Mouse (Mus musculus): Measurements from ENCODE around the gene Eya4. TPM values are rescaled to one million over a fixed set of nuclear protein-coding genes. Genes with fewer than 3 reads are reported as not detected.

Eya4 gene
- polyA plus RNA-seq, 1 experiment from 2014 or later = 1.1 TPM

DNA sequence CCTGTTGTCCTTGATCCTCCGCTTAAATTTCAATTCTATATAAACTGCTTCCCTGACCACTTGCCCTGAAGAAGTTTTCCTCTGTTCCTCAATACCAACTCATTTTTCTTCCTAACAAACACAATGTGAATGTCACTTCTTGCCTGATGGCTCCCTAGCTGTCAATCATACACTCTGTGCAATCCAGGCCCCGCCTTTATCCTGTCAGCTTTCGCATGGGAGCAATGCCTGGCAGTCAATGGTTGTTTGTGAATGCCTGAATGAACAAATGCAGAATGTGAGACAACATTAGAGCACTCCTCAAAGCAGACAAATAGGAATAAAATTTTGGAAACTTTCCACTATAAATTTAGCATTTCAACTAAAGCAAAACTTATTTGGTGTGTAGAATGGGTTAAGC is 104.1 kb downstream of the Eya4 start:
- H3K9ac ChIP-seq (ENCODE audit: low read length) = no peak overlapping the region
- no peaks in the 10 kb centered on the region for H3K27me3 ChIP-seq (ENCODE audit: control insufficient read depth, insufficient read depth, low read length)
- no peak overlapping the region for H3K27ac ChIP-seq (ENCODE audit: low read length)
- no peak for ATAC-seq (replicated peaks; ENCODE audit: extremely low read depth, insufficient read depth, low FRiP score)
- 77% methylated on average over 3 of the region's 3 CpGs for WGBS
- H3K4me3 ChIP-seq (ENCODE audit: low read length) = no peak overlapping the region
- no peaks in the 10 kb centered on the region for H3K4me1 ChIP-seq (ENCODE audit: control insufficient read depth, insufficient read depth, low read length)
- no peaks in the 10 kb centered on the region for H3K9me3 ChIP-seq (replicated peaks; ENCODE audit: control insufficient read depth, low read length)
- no peak overlapping the region for H3K4me2 ChIP-seq (ENCODE audit: low read depth, low read length)
- no peaks in the 10 kb centered on the region for H3K36me3 ChIP-seq (ENCODE audit: control insufficient read depth, insufficient read depth)

DNA sequence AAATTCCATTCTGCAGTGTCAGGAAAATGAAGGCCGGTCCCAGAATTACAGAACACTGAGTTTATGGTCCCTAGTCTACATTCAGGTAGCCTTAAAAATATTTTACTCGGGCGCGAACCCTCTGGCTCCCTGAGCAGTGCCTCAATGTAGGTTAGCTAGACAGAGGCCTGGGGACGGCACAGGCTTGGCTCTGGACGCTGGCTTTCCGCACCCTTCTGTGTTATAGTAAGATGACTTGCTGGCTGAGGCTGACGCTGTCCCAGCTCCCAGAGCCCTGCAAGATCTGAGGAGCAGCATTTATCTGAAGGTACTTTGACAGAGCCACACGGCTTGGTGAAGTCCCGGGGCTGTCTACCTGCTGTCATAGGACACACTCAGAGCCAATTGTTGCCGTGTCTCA is 113.7 kb downstream of the Eya4 start:
- H3K9me3 ChIP-seq (replicated peaks; ENCODE audit: control insufficient read depth, low read length) = no peaks in the 10 kb centered on the region

DNA sequence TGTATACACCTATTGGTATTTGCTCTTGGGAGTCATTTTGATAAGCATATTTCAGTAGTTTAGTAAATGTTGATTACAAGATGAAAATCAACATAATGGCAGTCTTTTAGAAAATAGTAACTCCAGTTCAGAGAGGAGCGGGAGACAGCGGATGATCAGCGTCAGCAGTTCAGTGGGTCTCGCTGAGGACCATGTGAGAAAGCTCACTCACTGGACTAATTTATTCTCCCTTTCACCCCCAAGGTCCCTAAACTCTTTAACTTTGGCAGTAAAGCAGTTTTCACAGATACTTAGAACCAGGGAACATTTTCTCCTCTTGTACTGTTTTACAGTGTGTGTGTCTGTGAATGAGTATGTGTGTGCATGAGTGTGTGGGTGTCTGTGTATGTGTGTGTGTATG is 115.2 kb downstream of the Eya4 start:
- no peaks in the 10 kb centered on the region for H3K9me3 ChIP-seq (replicated peaks; ENCODE audit: control insufficient read depth, low read length)
- no peak overlapping the region for H3K27ac ChIP-seq (ENCODE audit: low read length)
- H3K4me1 ChIP-seq (ENCODE audit: control insufficient read depth, insufficient read depth, low read length) = no peaks in the 10 kb centered on the region
- H3K27me3 ChIP-seq (ENCODE audit: control insufficient read depth, insufficient read depth, low read length) = no peaks in the 10 kb centered on the region
- no peak for ATAC-seq (replicated peaks; ENCODE audit: extremely low read depth, insufficient read depth, low FRiP score)
- no peak overlapping the region for H3K4me3 ChIP-seq (ENCODE audit: low read length)
- no peak overlapping the region for H3K9ac ChIP-seq (ENCODE audit: low read length)
- H3K36me3 ChIP-seq (ENCODE audit: control insufficient read depth, insufficient read depth) = no peaks in the 10 kb centered on the region
- WGBS = 89% methylated on average over 4 of the region's 4 CpGs
- H3K4me2 ChIP-seq (ENCODE audit: low read depth, low read length) = no peak overlapping the region

More for the DNA sequence above, 113.7 kb downstream of the Eya4 start:
- no peaks in the 10 kb centered on the region for H3K27me3 ChIP-seq (ENCODE audit: control insufficient read depth, insufficient read depth, low read length)
- ATAC-seq (replicated peaks; ENCODE audit: extremely low read depth, insufficient read depth, low FRiP score) = no peak
- H3K36me3 ChIP-seq (ENCODE audit: control insufficient read depth, insufficient read depth) = no peaks in the 10 kb centered on the region
- no peak overlapping the region for H3K9ac ChIP-seq (ENCODE audit: low read length)
- H3K4me3 ChIP-seq (ENCODE audit: low read length) = no peak overlapping the region
- H3K27ac ChIP-seq (ENCODE audit: low read length) = no peak overlapping the region
- no peaks in the 10 kb centered on the region for H3K4me1 ChIP-seq (ENCODE audit: control insufficient read depth, insufficient read depth, low read length)
- WGBS = 46% methylated on average over 11 of the region's 11 CpGs
- no peak overlapping the region for H3K4me2 ChIP-seq (ENCODE audit: low read depth, low read length)

DNA sequence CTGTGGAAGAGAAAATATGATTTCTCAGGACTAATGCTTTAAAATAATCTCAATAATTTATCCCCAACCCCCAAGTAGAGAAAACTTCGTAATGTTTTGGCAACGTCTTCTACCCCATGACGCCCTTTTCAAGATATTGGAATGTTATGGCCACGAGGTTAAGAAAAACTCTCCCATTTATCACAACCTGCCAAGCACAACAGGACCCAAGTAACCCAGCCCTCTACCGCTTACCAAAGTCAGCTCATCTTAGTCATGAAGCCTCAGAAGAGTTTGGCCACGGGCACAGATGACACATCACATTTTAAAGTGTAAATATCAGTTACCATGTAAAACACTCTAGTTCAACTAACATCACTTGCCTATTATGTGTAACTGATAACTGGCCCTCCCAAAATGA is 117.2 kb downstream of the Eya4 start:
- Histone ChIP-seq H3K9me3 (replicated peaks; ENCODE audit: control insufficient read depth, low read length) (no peaks in the 10 kb centered on the region), H3K9ac (ENCODE audit: low read length) (no peak overlapping the region), H3K4me2 (ENCODE audit: low read depth, low read length) (no peak overlapping the region), H3K4me3 (ENCODE audit: low read length) (no peak overlapping the region), H3K27me3 (ENCODE audit: control insufficient read depth, insufficient read depth, low read length) (no peaks in the 10 kb centered on the region), H3K4me1 (ENCODE audit: control insufficient read depth, insufficient read depth, low read length) (no peaks in the 10 kb centered on the region), H3K27ac (ENCODE audit: low read length) (no peak overlapping the region), H3K36me3 (ENCODE audit: control insufficient read depth, insufficient read depth) (no peaks in the 10 kb centered on the region)
- 58% methylated on average over 6 of the region's 6 CpGs for WGBS
- no peak for ATAC-seq (replicated peaks; ENCODE audit: extremely low read depth, insufficient read depth, low FRiP score)

DNA sequence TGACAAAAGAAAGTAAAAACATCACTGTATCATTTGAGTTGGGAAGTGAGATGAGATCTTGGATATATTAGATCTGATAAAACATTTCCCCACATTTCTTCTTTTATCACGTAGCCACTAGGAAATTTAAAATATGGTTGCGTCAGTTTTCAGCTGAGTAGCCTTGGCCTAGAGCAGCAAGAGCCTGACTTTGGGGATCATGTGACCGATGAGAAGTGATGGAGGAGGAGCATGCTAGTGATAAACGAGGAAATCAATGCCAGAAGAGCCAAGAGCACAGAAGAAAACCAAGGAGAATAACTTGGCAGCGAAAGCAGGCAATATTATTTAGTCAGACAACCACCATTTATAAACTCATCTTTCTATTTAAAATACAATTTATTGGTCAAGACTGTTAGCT is 119.7 kb downstream of the Eya4 start:
- no peak overlapping the region for H3K4me2 ChIP-seq (ENCODE audit: low read depth, low read length)
- WGBS = 71% methylated on average over 5 of the region's 5 CpGs
- H3K4me3 ChIP-seq (ENCODE audit: low read length) = no peak overlapping the region
- no peaks in the 10 kb centered on the region for H3K27me3 ChIP-seq (ENCODE audit: control insufficient read depth, insufficient read depth, low read length)
- H3K9me3 ChIP-seq (replicated peaks; ENCODE audit: control insufficient read depth, low read length) = no peaks in the 10 kb centered on the region
- H3K36me3 ChIP-seq (ENCODE audit: control insufficient read depth, insufficient read depth) = no peaks in the 10 kb centered on the region
- ATAC-seq (replicated peaks; ENCODE audit: extremely low read depth, insufficient read depth, low FRiP score) = no peak
- H3K9ac ChIP-seq (ENCODE audit: low read length) = no peak overlapping the region
- H3K4me1 ChIP-seq (ENCODE audit: control insufficient read depth, insufficient read depth, low read length) = no peaks in the 10 kb centered on the region
- no peak overlapping the region for H3K27ac ChIP-seq (ENCODE audit: low read length)

DNA sequence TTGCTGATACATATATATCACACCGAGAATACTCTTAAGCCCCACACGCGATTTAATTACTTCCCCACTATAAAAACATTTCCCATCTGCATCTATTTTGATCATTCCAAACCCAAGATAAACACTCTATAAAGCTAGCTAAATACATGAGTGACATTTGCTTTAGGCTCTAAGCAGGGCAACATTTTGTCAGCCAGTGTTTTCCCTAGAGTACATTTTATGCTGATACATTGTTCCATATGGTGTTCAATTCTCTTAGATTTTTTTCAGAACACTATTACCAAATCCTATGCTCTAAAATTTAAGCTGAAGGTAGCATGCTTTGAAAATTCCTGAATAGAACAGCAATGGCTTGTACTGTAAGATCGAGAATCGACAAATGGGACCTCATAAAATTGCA is 127.2 kb downstream of the Eya4 start:
- H3K9me3 ChIP-seq (replicated peaks; ENCODE audit: control insufficient read depth, low read length) = no peaks in the 10 kb centered on the region
- no peak overlapping the region for H3K27ac ChIP-seq (ENCODE audit: low read length)
- H3K36me3 ChIP-seq (ENCODE audit: control insufficient read depth, insufficient read depth) = no peaks in the 10 kb centered on the region
- 82% methylated on average over 5 of the region's 5 CpGs for WGBS
- no peak for ATAC-seq (replicated peaks; ENCODE audit: extremely low read depth, insufficient read depth, low FRiP score)
- H3K4me1 ChIP-seq (ENCODE audit: control insufficient read depth, insufficient read depth, low read length) = no peaks in the 10 kb centered on the region
- no peaks in the 10 kb centered on the region for H3K27me3 ChIP-seq (ENCODE audit: control insufficient read depth, insufficient read depth, low read length)
- H3K4me2 ChIP-seq (ENCODE audit: low read depth, low read length) = no peak overlapping the region
- no peak overlapping the region for H3K4me3 ChIP-seq (ENCODE audit: low read length)
- H3K9ac ChIP-seq (ENCODE audit: low read length) = no peak overlapping the region

DNA sequence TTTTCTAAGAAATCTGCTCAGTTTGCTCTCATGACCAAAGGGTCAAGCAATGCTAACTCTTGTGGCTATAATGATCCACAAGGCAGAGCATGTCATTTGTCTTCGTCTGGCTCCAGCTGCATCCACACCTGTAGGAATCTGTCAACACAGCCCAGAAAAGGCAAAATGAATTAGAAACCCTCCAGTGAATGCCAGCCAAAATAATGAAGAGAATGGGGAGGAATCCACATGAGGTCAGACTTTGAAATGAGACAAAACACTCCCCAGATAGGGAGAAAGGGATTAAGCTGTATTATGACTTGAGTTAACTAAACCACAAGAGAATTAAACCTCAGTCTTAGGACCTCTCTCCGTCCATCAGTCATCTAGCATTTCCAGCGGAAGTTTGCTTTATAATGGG is 130.2 kb downstream of the Eya4 start:
- Histone ChIP-seq H3K27ac (ENCODE audit: low read length) (no peak overlapping the region), H3K4me1 (ENCODE audit: control insufficient read depth, insufficient read depth, low read length) (no peaks in the 10 kb centered on the region), H3K27me3 (ENCODE audit: control insufficient read depth, insufficient read depth, low read length) (no peaks in the 10 kb centered on the region), H3K9me3 (replicated peaks; ENCODE audit: control insufficient read depth, low read length) (no peaks in the 10 kb centered on the region), H3K4me2 (ENCODE audit: low read depth, low read length) (no peak overlapping the region), H3K4me3 (ENCODE audit: low read length) (no peak overlapping the region), H3K9ac (ENCODE audit: low read length) (no peak overlapping the region), H3K36me3 (ENCODE audit: control insufficient read depth, insufficient read depth) (no peaks in the 10 kb centered on the region)
- no peak for ATAC-seq (replicated peaks; ENCODE audit: extremely low read depth, insufficient read depth, low FRiP score)
- WGBS = 63% methylated on average over 3 of the region's 3 CpGs

DNA sequence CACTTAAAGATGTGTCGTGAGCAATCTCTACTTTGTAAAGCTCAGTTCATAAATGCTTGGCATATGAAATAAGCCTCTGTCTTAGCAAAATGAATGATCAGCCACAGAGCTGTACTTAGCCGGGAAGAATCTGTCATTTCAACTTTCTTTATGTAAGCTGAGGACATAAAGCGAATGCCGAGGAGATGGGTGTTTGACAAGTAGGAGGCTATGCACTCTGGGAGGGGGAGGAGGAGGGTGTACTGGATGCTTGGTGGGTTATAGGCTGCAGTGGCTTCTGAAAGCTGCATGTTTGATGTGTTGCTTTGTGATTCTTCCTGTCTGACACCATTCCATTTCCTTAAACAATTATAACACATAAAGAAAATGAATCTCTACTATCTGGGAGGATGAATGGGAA is 133.8 kb downstream of the Eya4 start:
- Histone ChIP-seq H3K9me3 (replicated peaks; ENCODE audit: control insufficient read depth, low read length) (no peaks in the 10 kb centered on the region), H3K27me3 (ENCODE audit: control insufficient read depth, insufficient read depth, low read length) (no peaks in the 10 kb centered on the region), H3K4me1 (ENCODE audit: control insufficient read depth, insufficient read depth, low read length) (no peaks in the 10 kb centered on the region), H3K9ac (ENCODE audit: low read length) (no peak overlapping the region), H3K36me3 (ENCODE audit: control insufficient read depth, insufficient read depth) (no peaks in the 10 kb centered on the region), H3K4me3 (ENCODE audit: low read length) (no peak overlapping the region), H3K4me2 (ENCODE audit: low read depth, low read length) (no peak overlapping the region), H3K27ac (ENCODE audit: low read length) (no peak overlapping the region)
- 67% methylated on average over 4 of the region's 4 CpGs for WGBS
- ATAC-seq (replicated peaks; ENCODE audit: extremely low read depth, insufficient read depth, low FRiP score) = no peak

DNA sequence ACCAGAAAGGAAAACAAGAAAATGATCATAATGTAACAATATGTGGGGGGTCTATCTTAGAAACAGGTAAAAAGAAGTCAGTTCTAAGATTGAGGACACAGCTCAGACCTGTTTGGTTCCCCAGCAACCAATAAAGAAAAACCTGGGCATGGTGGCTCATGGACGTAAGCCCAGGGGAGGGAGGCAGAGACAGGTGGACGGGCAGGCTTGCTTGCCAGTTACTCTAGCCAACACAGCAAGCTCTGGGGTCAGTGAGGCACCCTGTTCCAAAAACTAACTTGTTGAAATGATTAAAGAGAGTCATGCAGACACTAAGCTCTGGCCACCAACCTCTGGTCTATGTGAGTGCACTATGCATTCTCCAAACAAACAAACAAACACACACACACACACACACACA is 139.2 kb downstream of the Eya4 start:
- Histone ChIP-seq H3K9ac (ENCODE audit: low read length) (no peak overlapping the region), H3K4me2 (ENCODE audit: low read depth, low read length) (no peak overlapping the region), H3K4me3 (ENCODE audit: low read length) (no peak overlapping the region), H3K27ac (ENCODE audit: low read length) (no peak overlapping the region), H3K36me3 (ENCODE audit: control insufficient read depth, insufficient read depth) (no peaks in the 10 kb centered on the region), H3K27me3 (ENCODE audit: control insufficient read depth, insufficient read depth, low read length) (no peaks in the 10 kb centered on the region), H3K4me1 (ENCODE audit: control insufficient read depth, insufficient read depth, low read length) (no peaks in the 10 kb centered on the region), H3K9me3 (replicated peaks; ENCODE audit: control insufficient read depth, low read length) (no peaks in the 10 kb centered on the region)
- no peak for ATAC-seq (replicated peaks; ENCODE audit: extremely low read depth, insufficient read depth, low FRiP score)
- WGBS = 89% methylated on average over 2 of the region's 2 CpGs

DNA sequence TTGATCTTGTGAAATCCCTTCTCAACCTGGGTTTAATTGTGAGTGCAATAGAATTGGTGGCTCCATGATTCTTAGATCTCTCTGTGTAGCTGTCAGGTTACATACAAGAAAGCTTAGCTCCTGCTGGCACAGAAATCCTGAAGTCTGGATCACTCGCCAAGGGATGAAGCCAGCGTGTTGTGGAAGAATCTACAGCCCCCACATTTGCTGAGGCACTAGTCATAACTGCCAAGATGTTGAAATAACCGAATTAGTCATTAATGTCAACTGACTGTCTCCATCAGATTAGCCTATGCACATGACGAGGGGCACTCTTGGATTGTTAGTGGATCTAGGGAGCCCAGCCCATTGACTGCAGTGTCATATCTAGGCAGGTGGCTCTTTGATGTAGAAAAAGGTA is 146.7 kb downstream of the Eya4 start:
- no peak overlapping the region for H3K9ac ChIP-seq (ENCODE audit: low read length)
- H3K4me3 ChIP-seq (ENCODE audit: low read length) = no peak overlapping the region

More for the DNA sequence above, 146.7 kb downstream of the Eya4 start:
- WGBS = 56% methylated on average over 4 of the region's 4 CpGs
- H3K4me2 ChIP-seq (ENCODE audit: low read depth, low read length) = no peak overlapping the region
- H3K27me3 ChIP-seq (ENCODE audit: control insufficient read depth, insufficient read depth, low read length) = no peaks in the 10 kb centered on the region
- ATAC-seq (replicated peaks; ENCODE audit: extremely low read depth, insufficient read depth, low FRiP score) = no peak
- H3K36me3 ChIP-seq (ENCODE audit: control insufficient read depth, insufficient read depth) = no peaks in the 10 kb centered on the region
- no peaks in the 10 kb centered on the region for H3K4me1 ChIP-seq (ENCODE audit: control insufficient read depth, insufficient read depth, low read length)
- no peaks in the 10 kb centered on the region for H3K9me3 ChIP-seq (replicated peaks; ENCODE audit: control insufficient read depth, low read length)
- no peak overlapping the region for H3K27ac ChIP-seq (ENCODE audit: low read length)

All from heart, embryonic 16.5 days (tissue).